ENCODE assay signal across 10 mouse cellular contexts in genomic region chr7:110271814-110272213, GRCm38 (mm10). TPM values are rescaled to one million over a fixed set of nuclear protein-coding genes. Genes with fewer than 3 reads are reported as not detected.
DNase-seq lines count a peak whose midpoint lies in the region; ATAC-seq and TF ChIP-seq lines count a peak whose summit lies in the region.
"Had no signal": no experiment of that assay in that cellular context is flagged by ENCODE, and none has a peak within 500 bp of the region (broad histone marks: within the 10 kb centered on the region; RNA-seq: fewer than 3 reads in every experiment).

No protein-coding gene starts in this region.

- no peak for ATAC-seq in forebrain, embryonic 12.5 days (ENCODE audit: low FRiP score)
- ATAC-seq in forebrain, embryonic 16.5 days, result no peak

- 0 out of 2 replicates have a peak overlapping the region, but pooled peaks have one; percentile 25 for H3K27ac ChIP-seq in forebrain, embryonic 12.5 days
- H3K27ac ChIP-seq in forebrain, embryonic 16.5 days (ENCODE audit: low read length), result no peak overlapping the region
- 0 out of 2 replicates have a peak overlapping the region, but pooled peaks have one; percentile 28 for H3K27ac ChIP-seq in layer of hippocampus, adult 2 months
- peak overlapping the region; percentile 30; the same call in 1 of the 2 replicates for H3K27ac ChIP-seq in limb, embryonic 10.5 days
- H3K27ac ChIP-seq: neural tube, embryonic 15.5 days had no signal

- H3K4me3 ChIP-seq in forebrain, embryonic 12.5 days (replicated peaks), result no peak overlapping the region
- H3K4me3 ChIP-seq in forebrain, embryonic 16.5 days (replicated peaks; ENCODE audit: low read length), result no peak overlapping the region
- H3K4me3 ChIP-seq in layer of hippocampus, adult 2 months, result no peak overlapping the region
- H3K4me3 ChIP-seq in limb, embryonic 10.5 days, result no peak overlapping the region
- H3K4me3 ChIP-seq: neural tube, embryonic 15.5 days had no signal

- 77% methylated on average over 9 of the region's 9 CpGs for WGBS in forebrain, embryonic 12.5 days
- WGBS in forebrain, embryonic 16.5 days, result 78% methylated on average over 9 of the region's 9 CpGs
- 84% methylated on average over 9 of the region's 9 CpGs for WGBS in limb, embryonic 10.5 days

- DNase-seq in layer of hippocampus, adult 2 months (ENCODE audit: low spot score in 2 of 2), result no peak
- DNase-seq in layer of hippocampus, adult 8-10 months (ENCODE audit: low spot score in 2 of 2), result no peak
- DNase-seq in kidney, adult 18-20 months, result peak; percentile 70
- no peak for DNase-seq in limb, embryonic 10.5 days (ENCODE audit: low spot score)
- no peak for DNase-seq in spleen, postnatal 14 days (ENCODE audit: low spot score in 2 of 2)
- no peak for DNase-seq in right cerebral cortex, adult 18-20 months
- DNase-seq: right cerebral cortex, postnatal 25 days had no signal

- H3K4me2 ChIP-seq in forebrain, embryonic 12.5 days, result no peak overlapping the region
- no peak overlapping the region for H3K4me2 ChIP-seq in forebrain, embryonic 16.5 days (ENCODE audit: low read length)
- H3K4me2 ChIP-seq: neural tube, embryonic 15.5 days had no signal

- no peaks in the 10 kb centered on the region for H3K9me3 ChIP-seq in forebrain, embryonic 12.5 days
- H3K9me3 ChIP-seq in forebrain, embryonic 16.5 days (ENCODE audit: control insufficient read depth, low read length), result no peaks in the 10 kb centered on the region
- no peaks in the 10 kb centered on the region for H3K9me3 ChIP-seq in limb, embryonic 10.5 days (replicated peaks)
- H3K9me3 ChIP-seq: neural tube, embryonic 15.5 days had no signal

- H3K36me3 ChIP-seq in forebrain, embryonic 12.5 days (replicated peaks), result peaks cover 14% of the 10 kb centered on the region
- H3K36me3 ChIP-seq in forebrain, embryonic 16.5 days (ENCODE audit: control insufficient read depth, insufficient read depth), result no peaks in the 10 kb centered on the region
- H3K36me3 ChIP-seq in limb, embryonic 10.5 days, result peaks cover 81% of the 10 kb centered on the region
- H3K36me3 ChIP-seq: neural tube, embryonic 15.5 days had no signal

- no peak overlapping the region for H3K9ac ChIP-seq in forebrain, embryonic 12.5 days
- no peak overlapping the region for H3K9ac ChIP-seq in forebrain, embryonic 16.5 days (replicated peaks; ENCODE audit: low read depth, low read length)
- H3K9ac ChIP-seq: neural tube, embryonic 15.5 days had no signal

- no peaks in the 10 kb centered on the region for H3K27me3 ChIP-seq in forebrain, embryonic 12.5 days
- no peaks in the 10 kb centered on the region for H3K27me3 ChIP-seq in forebrain, embryonic 16.5 days (replicated peaks; ENCODE audit: control insufficient read depth, insufficient read depth, low read length)
- H3K27me3 ChIP-seq in limb, embryonic 10.5 days (ENCODE audit: low read depth, poor library complexity, severe bottlenecking), result no peaks in the 10 kb centered on the region
- H3K27me3 ChIP-seq: neural tube, embryonic 15.5 days had no signal

- no peak for TF ChIP-seq CTCF in layer of hippocampus, adult 2 months (conservative IDR thresholded peaks at IDR 0.05)

- H3K4me1 ChIP-seq in forebrain, embryonic 12.5 days, result no peaks in the 10 kb centered on the region
- 0 out of 2 replicates have a peak, but pooled peaks cover 3% of the 10 kb centered on the region for H3K4me1 ChIP-seq in forebrain, embryonic 16.5 days (replicated peaks; ENCODE audit: control insufficient read depth, insufficient read depth, low read length)
- peaks cover 5% of the 10 kb centered on the region; the same call in 1 of the 2 replicates for H3K4me1 ChIP-seq in limb, embryonic 10.5 days
- H3K4me1 ChIP-seq: neural tube, embryonic 15.5 days had no signal

RNA-seq across cellular contexts. Expression of gene Swap70, which starts 50.3 kb away (rescaled TPM):
- 22.2 and 24.0 TPM in 2 replicates for polyA plus RNA-seq in forebrain, embryonic 12.5 days (2016; fragmentation: Nextera tagmentation; extraction: Ambion mirVana)
- 11.7 and 13.2 TPM in 2 replicates for polyA plus RNA-seq in forebrain, embryonic 16.5 days (2015; fragmentation: Nextera tagmentation; extraction: Ambion mirVana)
- 10 to 100 TPM in 1 of 2 experiments, 1 to 10 TPM in 1; 9.4 to 10.8 TPM for total RNA-seq in layer of hippocampus, adult 2 months (2021)
- 10 to 100 TPM; 10.5 to 13.3 (median 11.8) TPM for total RNA-seq in layer of hippocampus, adult 8-10 months (2022)
- 32.8 and 34.8 TPM in 2 replicates for polyA plus RNA-seq in limb, embryonic 10.5 days (2016; fragmentation: Nextera tagmentation; extraction: Ambion mirVana)
